Mouse (Mus musculus) forebrain, embryonic 13.5 days (tissue): Measurements from ENCODE around the gene Lpar6. TPM values are rescaled to one million over a fixed set of nuclear protein-coding genes. Genes with fewer than 3 reads are reported as not detected.

Experiments used
- ATAC-seq: fragments of 200-750 bp; cut with Nextera tagmentation; 2 replicates; pipeline ENCODE4 v1.8.0; 2017
- H3K27ac ChIP-seq: fragments of 300-500 bp; sonication (generic); 2 replicates; pipeline ENCODE4 v1.5.1; 2015; ENCODE audit warnings: inconsistent platforms, mild to moderate bottlenecking, moderate library complexity
- H3K27me3 ChIP-seq: fragments of 300-500 bp; sonication (generic); 2 replicates; pipeline ENCODE4 v1.6.1; 2015; ENCODE audit warnings: mild to moderate bottlenecking, inconsistent platforms
- H3K36me3 ChIP-seq: fragments of 300-500 bp; sonication (generic); 2 replicates; pipeline ENCODE4 v1.6.1; 2015; ENCODE audit warnings: mild to moderate bottlenecking, inconsistent platforms; ENCODE audit not compliant: poor library complexity, severe bottlenecking
- H3K4me1 ChIP-seq: fragments of 300-500 bp; sonication (generic); 2 replicates; pipeline ENCODE4 v1.6.1; 2015; ENCODE audit warnings: inconsistent platforms
- H3K4me2 ChIP-seq: fragments of 300-500 bp; sonication (generic); 2 replicates; pipeline ENCODE4 v1.6.1; 2015; ENCODE audit warnings: inconsistent platforms, mild to moderate bottlenecking, moderate library complexity
- H3K4me3 ChIP-seq: fragments of 300-500 bp; sonication (generic); 2 replicates; pipeline ENCODE4 v1.5.1; 2015; ENCODE audit warnings: mild to moderate bottlenecking, inconsistent platforms
- H3K9ac ChIP-seq: fragments of 300-500 bp; sonication (generic); 2 replicates; pipeline ENCODE4 v1.6.1; 2015; ENCODE audit warnings: mild to moderate bottlenecking, inconsistent platforms
- H3K9me3 ChIP-seq: fragments of 300-500 bp; sonication (generic); replicated peaks from 2 replicates; pipeline ENCODE4 v1.6.1; 2016; ENCODE audit warnings: inconsistent platforms
- WGBS: fragments of 180-500 bp; shearing (Covaris S2); methylation state at CpG from one replicate; pipeline ENCODE4 v1.1.7; 2015; 5-methylcytosine and 5-hydroxymethylcytosine counted together
- polyA plus RNA-seq: library from polyadenylated mRNA; unstranded; fragments of >200 nt; fragmentation: Nextera tagmentation; extraction: Ambion mirVana; gene quantifications from 2 replicates; pipeline ENCODE4 v1.2.1, GENCODE M21; 2015

Gene Lpar6
- polyA plus RNA-seq, 1 experiment from 2014 or later = 9.0 TPM

DNA sequence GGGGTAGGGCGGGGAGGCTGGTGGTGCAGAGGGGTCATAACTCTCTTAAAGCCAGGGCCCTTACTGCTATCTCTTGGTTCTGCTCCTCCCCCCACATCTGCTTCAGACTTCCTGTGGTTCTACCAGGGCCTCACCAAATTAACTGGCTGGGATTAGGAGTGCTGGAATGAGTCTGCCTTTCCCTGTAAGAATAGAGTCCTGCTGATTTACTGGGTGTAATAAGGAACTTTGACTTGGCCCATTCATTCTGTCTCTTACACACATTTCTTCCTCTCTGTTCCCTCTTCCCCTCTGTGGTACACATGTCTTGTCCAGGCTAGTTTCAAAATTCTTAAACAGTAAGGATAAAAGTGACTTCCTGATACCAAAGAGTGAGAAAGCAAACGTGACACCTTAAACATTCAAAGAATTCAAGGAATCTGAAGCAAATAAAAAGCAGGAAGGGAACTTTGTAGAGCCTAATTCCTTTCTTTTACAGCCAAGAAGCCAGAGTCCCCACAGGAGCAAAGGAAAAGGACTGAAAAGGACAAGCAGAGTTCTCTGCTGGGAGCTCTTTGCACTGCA, 3.1 kb upstream of the Lpar6 start:
- 20% methylated on average over 2 of the region's 2 CpGs for WGBS
- H3K27ac ChIP-seq = peak overlapping the region; percentile 5; the same call in 1 of the 2 replicates
- no peaks in the 10 kb centered on the region for H3K27me3 ChIP-seq
- H3K4me2 ChIP-seq = no peak overlapping the region
- peaks cover 3% of the 10 kb centered on the region; the same call in 1 of the 2 replicates for H3K36me3 ChIP-seq
- no peaks in the 10 kb centered on the region for H3K9me3 ChIP-seq
- H3K4me1 ChIP-seq = peaks cover 24% of the 10 kb centered on the region
- ATAC-seq = no peak
- H3K4me3 ChIP-seq = no peak overlapping the region
- no peak overlapping the region for H3K9ac ChIP-seq

DNA sequence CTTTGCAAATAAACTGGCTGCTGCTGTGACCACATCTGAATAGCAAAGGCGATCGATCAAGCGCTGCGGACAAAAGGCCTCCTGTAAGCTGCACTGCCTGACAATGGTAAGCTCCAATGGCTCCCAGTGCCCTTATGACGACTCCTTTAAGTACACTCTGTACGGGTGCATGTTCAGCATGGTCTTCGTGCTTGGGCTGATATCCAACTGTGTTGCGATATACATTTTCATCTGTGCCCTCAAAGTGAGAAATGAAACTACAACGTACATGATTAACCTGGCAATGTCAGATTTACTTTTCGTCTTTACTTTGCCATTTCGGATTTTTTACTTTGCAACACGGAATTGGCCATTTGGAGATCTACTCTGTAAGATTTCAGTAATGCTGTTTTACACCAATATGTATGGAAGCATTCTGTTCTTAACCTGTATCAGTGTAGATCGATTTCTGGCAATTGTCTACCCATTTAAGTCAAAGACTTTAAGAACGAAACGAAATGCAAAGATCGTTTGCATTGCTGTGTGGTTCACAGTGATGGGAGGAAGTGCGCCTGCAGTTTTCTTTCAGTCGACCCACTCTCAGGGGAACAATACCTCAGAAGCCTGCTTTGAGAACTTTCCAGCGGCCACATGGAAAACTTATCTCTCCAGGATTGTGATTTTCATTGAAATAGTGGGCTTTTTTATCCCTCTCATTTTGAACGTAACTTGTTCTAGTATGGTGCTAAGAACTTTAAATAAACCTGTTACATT, 979 bp downstream of the Lpar6 start:
- no peaks in the 10 kb centered on the region for H3K36me3 ChIP-seq
- peak; percentile 88 for ATAC-seq
- H3K9ac ChIP-seq = peak overlapping the region; percentile 74
- H3K9me3 ChIP-seq = no peaks in the 10 kb centered on the region
- H3K4me3 ChIP-seq = peak overlapping the region; percentile 57
- H3K27me3 ChIP-seq = no peaks in the 10 kb centered on the region
- peak overlapping the region; percentile 66 for H3K4me2 ChIP-seq
- under 1% methylated on average over 20 of the region's 20 CpGs for WGBS
- peaks cover 14% of the 10 kb centered on the region for H3K4me1 ChIP-seq
- H3K27ac ChIP-seq = peak overlapping the region; percentile 83

DNA sequence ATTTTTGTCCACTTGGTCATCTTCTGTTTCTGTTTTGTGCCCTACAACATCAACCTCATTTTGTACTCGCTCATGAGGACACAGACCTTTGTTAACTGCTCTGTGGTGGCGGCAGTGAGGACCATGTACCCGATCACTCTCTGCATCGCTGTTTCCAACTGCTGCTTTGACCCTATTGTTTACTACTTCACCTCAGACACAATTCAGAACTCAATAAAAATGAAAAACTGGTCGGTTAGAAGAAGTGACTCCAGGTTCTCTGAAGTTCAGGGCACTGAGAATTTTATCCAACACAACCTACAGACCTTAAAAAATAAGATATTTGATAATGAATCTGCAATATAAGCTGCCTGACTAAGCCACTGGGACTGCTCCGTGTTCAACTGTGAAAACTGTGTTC, 1.6 kb downstream of the Lpar6 start:
- no peaks in the 10 kb centered on the region for H3K36me3 ChIP-seq
- ATAC-seq = peak; percentile 60; the same call in 1 of the 2 replicates

DNA sequence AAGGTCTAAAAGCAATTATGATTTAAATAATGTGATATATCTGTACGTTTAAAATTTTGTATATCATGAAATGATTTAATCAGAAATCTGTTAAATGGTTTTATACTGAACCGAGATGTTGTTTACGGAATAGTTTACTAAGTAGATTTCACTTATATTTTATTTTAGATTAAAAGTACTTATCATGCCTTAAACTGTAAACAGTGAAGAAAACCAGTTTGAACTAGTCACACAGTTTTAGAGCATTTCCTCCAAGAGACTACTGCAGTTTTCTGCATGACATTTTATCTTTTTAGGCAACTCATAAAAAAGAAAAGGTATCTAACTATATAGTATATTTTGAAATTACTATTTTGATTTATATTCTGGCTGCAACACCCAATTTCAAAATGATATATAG, 2.2 kb downstream of the Lpar6 start:
- Histone ChIP-seq H3K36me3 (no peaks in the 10 kb centered on the region), H3K4me1 (peaks cover 9% of the 10 kb centered on the region), H3K4me3 (peak overlapping the region; percentile 25; the same call in 1 of the 2 replicates), H3K4me2 (no peak overlapping the region), H3K27ac (no peak overlapping the region), H3K9me3 (no peaks in the 10 kb centered on the region), H3K9ac (no peak overlapping the region), H3K27me3 (no peaks in the 10 kb centered on the region)
- WGBS = 46% methylated on average over 3 of the region's 3 CpGs
- no peak for ATAC-seq

More for the DNA sequence above, 1.6 kb downstream of the Lpar6 start:
- Histone ChIP-seq H3K4me3 (peak overlapping the region; percentile 57), H3K4me2 (peak overlapping the region; percentile 66), H3K9me3 (no peaks in the 10 kb centered on the region), H3K9ac (peak overlapping the region; percentile 74), H3K27me3 (no peaks in the 10 kb centered on the region), H3K4me1 (peaks cover 12% of the 10 kb centered on the region), H3K27ac (peak overlapping the region; percentile 83; the same call in 1 of the 2 replicates)
- 0% methylated on average over 6 of the region's 6 CpGs for WGBS

DNA sequence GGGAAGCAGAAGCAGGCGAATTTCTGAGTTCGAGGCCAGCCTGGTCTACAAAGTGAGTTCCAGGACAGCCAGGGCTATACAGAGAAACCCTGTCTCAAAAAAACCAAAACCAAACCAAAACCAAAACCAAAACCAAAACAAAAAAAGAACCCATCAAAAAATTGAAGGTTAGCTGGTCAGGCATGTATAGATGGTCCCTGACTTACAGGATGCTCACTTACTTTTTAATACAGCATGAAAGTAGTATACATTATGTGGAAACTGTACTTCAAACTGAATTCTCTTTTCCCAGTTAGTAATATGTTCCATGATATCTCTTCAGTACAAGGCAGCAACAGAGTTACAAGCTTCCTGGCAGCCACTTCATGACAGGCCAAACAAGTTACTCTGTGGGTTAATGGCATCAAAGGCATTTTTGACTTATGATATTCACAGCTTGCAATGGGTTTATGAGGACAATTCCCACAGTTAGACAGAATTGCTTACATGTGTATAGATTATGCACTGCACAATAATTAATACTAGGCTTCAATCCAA, 6.4 kb downstream of the Lpar6 start:
- WGBS = 92% methylated on average over 2 of the region's 2 CpGs
- Histone ChIP-seq H3K27me3 (no peaks in the 10 kb centered on the region), H3K9ac (no peak overlapping the region), H3K9me3 (no peaks in the 10 kb centered on the region), H3K36me3 (no peaks in the 10 kb centered on the region), H3K27ac (no peak overlapping the region), H3K4me1 (no peaks in the 10 kb centered on the region), H3K4me2 (no peak overlapping the region), H3K4me3 (no peak overlapping the region)
- no peak for ATAC-seq

DNA sequence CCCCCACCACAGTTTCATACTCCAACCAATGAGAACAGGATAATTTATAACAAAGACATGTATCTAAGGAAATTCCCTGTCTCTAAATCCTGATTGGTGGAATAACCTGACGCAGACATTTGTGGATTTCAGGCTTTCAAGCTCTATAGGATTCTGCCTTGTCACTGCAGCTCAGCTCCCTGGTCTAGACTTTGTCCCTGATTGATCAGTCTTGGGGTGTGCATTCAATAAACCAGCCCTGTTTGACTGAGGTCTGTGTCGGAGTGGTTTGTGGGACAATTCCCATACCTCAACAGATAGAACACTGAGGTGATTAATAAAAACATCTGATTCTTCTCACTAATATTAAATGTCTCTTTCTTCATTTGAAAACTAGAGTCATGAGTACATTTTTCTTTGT, 12.4 kb downstream of the Lpar6 start:
- no peak for ATAC-seq
- H3K4me2 ChIP-seq = no peak overlapping the region
- no peaks in the 10 kb centered on the region for H3K36me3 ChIP-seq
- H3K4me3 ChIP-seq = no peak overlapping the region
- H3K9ac ChIP-seq = no peak overlapping the region
- no peaks in the 10 kb centered on the region for H3K9me3 ChIP-seq
- H3K27ac ChIP-seq = no peak overlapping the region
- no peaks in the 10 kb centered on the region for H3K27me3 ChIP-seq
- WGBS = 98% methylated on average over 2 of the region's 2 CpGs
- no peaks in the 10 kb centered on the region for H3K4me1 ChIP-seq

DNA sequence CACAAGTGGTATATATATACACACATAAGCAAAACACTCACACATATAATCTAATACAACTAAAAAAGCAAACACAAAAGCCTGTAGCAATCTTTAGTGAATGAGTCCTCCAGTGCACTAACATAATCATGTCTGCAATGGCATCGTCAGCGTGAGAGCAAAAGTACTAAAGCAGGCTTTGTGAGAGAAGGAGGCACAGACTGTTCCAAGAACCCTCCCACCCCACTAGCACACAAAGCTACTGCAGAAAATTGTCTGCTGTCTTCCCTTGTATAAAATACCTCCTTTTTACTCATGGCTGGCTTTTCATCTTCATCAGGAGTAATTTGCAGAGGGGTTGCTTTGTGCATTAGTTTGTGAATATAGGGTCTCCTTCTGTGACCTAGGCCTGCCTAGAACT, 14.6 kb downstream of the Lpar6 start:
- Histone ChIP-seq H3K9ac (no peak overlapping the region), H3K9me3 (no peaks in the 10 kb centered on the region), H3K27ac (no peak overlapping the region), H3K4me1 (no peaks in the 10 kb centered on the region), H3K27me3 (no peaks in the 10 kb centered on the region), H3K4me2 (no peak overlapping the region), H3K4me3 (no peak overlapping the region), H3K36me3 (no peaks in the 10 kb centered on the region)
- no peak for ATAC-seq
- 49% methylated on average over 2 of the region's 2 CpGs for WGBS

DNA sequence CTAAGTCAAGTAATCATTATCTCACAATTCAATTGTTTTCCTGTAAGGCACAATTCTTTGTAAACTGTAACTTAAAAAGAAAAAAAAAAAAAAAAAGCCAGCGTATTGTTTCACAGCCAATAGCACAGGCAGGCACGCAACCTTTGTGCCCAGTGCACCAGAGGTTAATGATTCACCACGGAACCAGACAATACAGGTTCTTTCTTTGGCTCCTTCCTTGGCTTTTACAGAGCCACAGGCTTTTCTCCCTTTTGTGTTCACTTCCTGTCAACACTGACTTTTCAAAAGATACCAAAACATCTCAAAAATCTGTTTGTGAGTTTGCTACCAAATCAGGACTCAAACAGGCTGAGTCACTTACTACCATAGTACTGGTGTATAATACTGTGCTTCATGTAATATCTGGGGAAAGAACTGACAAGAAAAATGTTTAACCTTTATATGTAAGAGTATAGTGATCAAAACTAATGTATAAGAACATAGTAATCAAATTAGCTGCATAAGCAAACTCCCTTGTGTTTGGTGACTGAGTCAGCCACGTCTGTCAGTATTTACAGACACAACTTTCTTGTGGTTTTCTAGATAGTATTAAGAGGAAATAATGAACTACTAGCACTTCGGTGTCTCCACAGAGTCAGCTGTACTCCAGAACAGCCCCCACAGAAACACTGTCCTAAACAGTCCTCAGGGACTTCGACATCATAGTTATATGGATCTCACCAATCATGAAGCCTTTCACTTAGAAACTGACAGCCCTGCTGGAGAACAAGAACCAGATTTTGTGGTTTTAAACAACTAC, 16.0 kb downstream of the Lpar6 start:
- 46% methylated on average over 6 of the region's 6 CpGs for WGBS
- no peak overlapping the region for H3K4me3 ChIP-seq

DNA sequence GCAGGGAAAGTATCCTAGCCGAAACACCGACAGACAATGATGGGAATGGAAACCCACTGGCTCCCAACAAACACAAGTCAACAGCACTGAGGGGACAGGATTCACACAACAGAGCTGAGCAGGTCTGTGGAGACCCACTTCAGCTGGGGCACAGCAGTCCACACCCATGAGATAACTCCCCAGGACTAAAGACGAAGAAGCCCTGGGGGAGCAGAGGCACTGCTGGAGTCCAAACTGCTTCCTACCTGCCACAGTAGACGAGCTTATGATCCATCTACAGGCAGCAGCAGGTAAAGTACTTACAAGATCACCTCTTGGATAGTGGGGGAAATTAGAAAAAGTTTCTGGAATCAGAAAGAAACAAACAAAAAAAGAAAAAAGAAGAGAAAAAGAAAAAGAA, 16.7 kb downstream of the Lpar6 start:
- WGBS = 73% methylated on average over 4 of the region's 4 CpGs
- no peak overlapping the region for H3K9ac ChIP-seq
- 0 out of 2 replicates have a peak, but pooled peaks cover 3% of the 10 kb centered on the region for H3K4me1 ChIP-seq
- no peak overlapping the region for H3K27ac ChIP-seq
- H3K36me3 ChIP-seq = no peaks in the 10 kb centered on the region
- H3K4me3 ChIP-seq = no peak overlapping the region
- no peak overlapping the region for H3K4me2 ChIP-seq
- ATAC-seq = no peak
- no peaks in the 10 kb centered on the region for H3K27me3 ChIP-seq
- no peaks in the 10 kb centered on the region for H3K9me3 ChIP-seq

More for the DNA sequence above, 16.0 kb downstream of the Lpar6 start:
- Histone ChIP-seq H3K4me2 (no peak overlapping the region), H3K27ac (no peak overlapping the region), H3K9ac (no peak overlapping the region), H3K9me3 (no peaks in the 10 kb centered on the region), H3K27me3 (no peaks in the 10 kb centered on the region), H3K36me3 (no peaks in the 10 kb centered on the region), H3K4me1 (0 out of 2 replicates have a peak, but pooled peaks cover 3% of the 10 kb centered on the region)
- ATAC-seq = no peak

DNA sequence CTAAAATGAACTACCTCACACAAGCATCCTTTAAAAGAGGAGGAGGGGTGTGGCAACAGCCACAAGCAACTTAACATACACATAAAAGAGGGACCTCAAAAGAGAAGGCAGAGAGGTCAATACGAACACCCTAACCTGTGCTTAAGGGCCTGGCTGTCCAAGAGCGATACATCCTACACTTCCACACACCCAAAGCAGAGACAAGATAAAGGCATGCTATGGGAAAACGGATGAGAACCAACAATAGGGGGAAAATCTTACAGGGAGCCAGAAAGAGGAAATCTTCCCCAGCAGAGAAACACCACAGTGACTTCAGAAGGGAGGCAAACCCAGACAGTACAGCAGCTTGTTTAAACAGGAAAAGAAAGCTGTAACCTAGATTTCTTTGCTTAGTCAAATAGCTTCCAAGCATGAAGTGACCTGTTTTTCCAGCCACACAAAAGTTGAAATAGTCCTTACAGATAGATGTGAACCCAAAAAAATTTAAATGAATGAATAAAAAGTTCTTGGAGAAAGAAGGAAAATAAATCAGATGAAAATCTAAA, 17.8 kb downstream of the Lpar6 start:
- WGBS = 66% methylated on average over 3 of the region's 3 CpGs
- Histone ChIP-seq H3K4me1 (0 out of 2 replicates have a peak, but pooled peaks cover 3% of the 10 kb centered on the region), H3K9ac (no peak overlapping the region), H3K27ac (no peak overlapping the region), H3K36me3 (no peaks in the 10 kb centered on the region), H3K4me3 (no peak overlapping the region), H3K4me2 (no peak overlapping the region), H3K9me3 (no peaks in the 10 kb centered on the region), H3K27me3 (no peaks in the 10 kb centered on the region)
- ATAC-seq = no peak

DNA sequence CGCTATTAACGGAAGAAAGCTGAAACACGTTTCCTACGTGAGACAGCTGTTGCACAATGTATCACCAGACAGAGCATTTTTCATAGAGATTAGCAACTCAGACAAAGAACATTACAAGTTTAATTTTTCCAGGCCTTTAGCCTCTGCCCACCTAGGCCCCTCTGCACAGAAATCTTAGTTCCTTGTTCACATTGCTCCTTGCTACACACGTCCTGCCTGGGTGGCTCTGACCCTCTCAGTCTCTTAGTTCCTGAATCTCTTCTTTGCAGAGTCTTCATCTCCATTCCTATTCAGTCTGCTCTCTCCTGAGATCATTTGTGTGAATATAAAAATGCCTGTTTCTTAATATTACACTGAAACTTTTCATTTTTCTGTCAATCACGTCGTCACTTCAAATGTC, 19.7 kb downstream of the Lpar6 start:
- Histone ChIP-seq H3K4me2 (no peak overlapping the region), H3K4me1 (0 out of 2 replicates have a peak, but pooled peaks cover 3% of the 10 kb centered on the region), H3K4me3 (no peak overlapping the region), H3K9ac (no peak overlapping the region), H3K36me3 (peaks cover 4% of the 10 kb centered on the region), H3K27ac (no peak overlapping the region), H3K9me3 (no peaks in the 10 kb centered on the region), H3K27me3 (no peaks in the 10 kb centered on the region)
- no peak for ATAC-seq
- 78% methylated on average over 7 of the region's 7 CpGs for WGBS
